Mouse (Mus musculus) right cerebral cortex, postnatal 10 days (tissue): ENCODE measurements around the gene Cpt1a.
A peak's percentile ranks its signal among the peaks of the same experiment; 100 is the strongest.

Experiments
- DNase-seq, 2 experiments: peaks; one replicate each; pipeline ENCODE4 v3.0.0; 2021; ENCODE audit warnings: low spot score in 2 of 2

Cpt1a gene

GRCm38 (mm10) chr19:3324931-3325711 lies 3.0 kb downstream of the Cpt1a start:
- DNase-seq, result peak; percentile 88 to 89

- DNase-seq, result no peak
Observed at GRCm38 (mm10) chr19:3325771-3326478, 3.8 kb downstream of the Cpt1a start.

- DNase-seq, result no peak
Observed at GRCm38 (mm10) chr19:3326479-3327047, 4.4 kb downstream of the Cpt1a start.

GRCm38 (mm10) chr19:3333247-3333646 lies 11.1 kb downstream of the Cpt1a start:
- no peak for DNase-seq

- DNase-seq, result no peak
Observed at GRCm38 (mm10) chr19:3333694-3334515, 11.8 kb downstream of the Cpt1a start.

GRCm38 (mm10) chr19:3334550-3334949 lies 12.4 kb downstream of the Cpt1a start:
- no peak for DNase-seq

- DNase-seq, result no peak
Observed at GRCm38 (mm10) chr19:3335917-3336316, 13.8 kb downstream of the Cpt1a start.

- DNase-seq, result no peak
Observed at GRCm38 (mm10) chr19:3336485-3337255, 14.5 kb downstream of the Cpt1a start.

GRCm38 (mm10) chr19:3339187-3339586 lies 17.1 kb downstream of the Cpt1a start:
- no peak for DNase-seq

- DNase-seq, result no peak
Observed at GRCm38 (mm10) chr19:3341021-3341420, 18.9 kb downstream of the Cpt1a start.

GRCm38 (mm10) chr19:3343929-3344328 lies 21.8 kb downstream of the Cpt1a start:
- no peak for DNase-seq

- no peak for DNase-seq
Observed at GRCm38 (mm10) chr19:3344636-3345544, 22.8 kb downstream of the Cpt1a start.

- DNase-seq, result no peak
Observed at GRCm38 (mm10) chr19:3347784-3348183, 25.6 kb downstream of the Cpt1a start.

- peak; percentile 62 for DNase-seq
Observed at GRCm38 (mm10) chr19:3353415-3354111, 31.4 kb downstream of the Cpt1a start.

- DNase-seq, result peak in 1 of 2 experiments; percentile 35
Observed at GRCm38 (mm10) chr19:3355096-3355495, 33.0 kb downstream of the Cpt1a start.

GRCm38 (mm10) chr19:3356516-3356915 lies 34.4 kb downstream of the Cpt1a start:
- no peak for DNase-seq

- DNase-seq, result no peak
Observed at GRCm38 (mm10) chr19:3357620-3358019, 35.5 kb downstream of the Cpt1a start.

- no peak for DNase-seq
Observed at GRCm38 (mm10) chr19:3359841-3360588, 37.9 kb downstream of the Cpt1a start.

- no peak for DNase-seq
Observed at GRCm38 (mm10) chr19:3363510-3363909, 41.4 kb downstream of the Cpt1a start.
